Mouse (Mus musculus) CD4-positive, CD25-positive, alpha-beta regulatory T cell, adult 4 months (primary cell): Measurements from ENCODE around the gene Chsy1. TPM values are rescaled to one million over a fixed set of nuclear protein-coding genes. Genes with fewer than 3 reads are reported as not detected.

Source experiments
- ATAC-seq: one replicate; pipeline ENCODE4 v1.8.0; 2017
- polyA plus RNA-seq, 2 experiments: library from polyadenylated mRNA; unstranded; fragments of 100-300 nt; shearing (Covaris generic); gene quantifications; one replicate each; pipeline ENCODE4 v1.2.1; 2017

The Chsy1 gene
- polyA plus RNA-seq, 2 experiments from 2014 or later, result 7.4 to 10.6 TPM

GRCm38 (mm10) chr7:66109855-66110635, 730 bp downstream of the Chsy1 start:
- peak; percentile 43 for ATAC-seq

- peak; percentile 22 for ATAC-seq
These were observed 1.4 kb downstream of the Chsy1 start for GRCm38 (mm10) chr7:66110636-66111112.

GRCm38 (mm10) chr7:66111211-66111610, 1.9 kb downstream of the Chsy1 start:
- no peak for ATAC-seq

- no peak for ATAC-seq
These were observed 4.2 kb downstream of the Chsy1 start for GRCm38 (mm10) chr7:66113561-66113960.

- peak; percentile 89 for ATAC-seq
These were observed 6.6 kb downstream of the Chsy1 start for GRCm38 (mm10) chr7:66115821-66116343.

GRCm38 (mm10) chr7:66116906-66117482, 7.7 kb downstream of the Chsy1 start:
- ATAC-seq, result no peak

- ATAC-seq, result no peak
These were observed 8.7 kb downstream of the Chsy1 start for GRCm38 (mm10) chr7:66118046-66118445.

- no peak for ATAC-seq
These were observed 9.5 kb downstream of the Chsy1 start for GRCm38 (mm10) chr7:66118796-66119195.

- no peak for ATAC-seq
These were observed 10.8 kb downstream of the Chsy1 start for GRCm38 (mm10) chr7:66120139-66120538.

- ATAC-seq, result no peak
These were observed 11.5 kb downstream of the Chsy1 start for GRCm38 (mm10) chr7:66120702-66121396.

- no peak for ATAC-seq
These were observed 15.2 kb downstream of the Chsy1 start for GRCm38 (mm10) chr7:66124551-66124968.

GRCm38 (mm10) chr7:66125368-66125767, 16.1 kb downstream of the Chsy1 start:
- ATAC-seq, result no peak

- no peak for ATAC-seq
These were observed 18.8 kb downstream of the Chsy1 start for GRCm38 (mm10) chr7:66127951-66128645.

- ATAC-seq, result no peak
These were observed 19.5 kb downstream of the Chsy1 start for GRCm38 (mm10) chr7:66128857-66129256.

- no peak for ATAC-seq
These were observed 21.0 kb downstream of the Chsy1 start for GRCm38 (mm10) chr7:66130296-66130695.

- ATAC-seq, result no peak
These were observed 22.6 kb downstream of the Chsy1 start for GRCm38 (mm10) chr7:66131776-66132421.

GRCm38 (mm10) chr7:66134154-66134553, 24.8 kb downstream of the Chsy1 start:
- no peak for ATAC-seq

- ATAC-seq, result no peak
These were observed 26.3 kb downstream of the Chsy1 start for GRCm38 (mm10) chr7:66135644-66136043.

GRCm38 (mm10) chr7:66136187-66136586, 26.9 kb downstream of the Chsy1 start:
- ATAC-seq, result no peak

GRCm38 (mm10) chr7:66137309-66137708, 28.0 kb downstream of the Chsy1 start:
- ATAC-seq, result no peak

GRCm38 (mm10) chr7:66138301-66138700, 29.0 kb downstream of the Chsy1 start:
- no peak for ATAC-seq

GRCm38 (mm10) chr7:66138878-66139277, 29.6 kb downstream of the Chsy1 start:
- no peak for ATAC-seq
